Mouse (Mus musculus) duodenum, adult 2 months (tissue): ENCODE data around the gene Slc51b. TPM values are rescaled to one million over a fixed set of nuclear protein-coding genes. Genes with fewer than 3 reads are reported as not detected.

Experiments used
- polyA plus RNA-seq: library from polyadenylated mRNA; depleted of rRNA; stranded (reverse); fragments of >200 nt; gene quantifications from 2 replicates; pipeline ENCODE4 v1.2.3, GENCODE M21; 2012; ENCODE audit warnings: low replicate concordance; rRNA removed

Slc51b gene
- 2.1 and 4.2 TPM in 2 replicates for polyA plus RNA-seq

DNA sequence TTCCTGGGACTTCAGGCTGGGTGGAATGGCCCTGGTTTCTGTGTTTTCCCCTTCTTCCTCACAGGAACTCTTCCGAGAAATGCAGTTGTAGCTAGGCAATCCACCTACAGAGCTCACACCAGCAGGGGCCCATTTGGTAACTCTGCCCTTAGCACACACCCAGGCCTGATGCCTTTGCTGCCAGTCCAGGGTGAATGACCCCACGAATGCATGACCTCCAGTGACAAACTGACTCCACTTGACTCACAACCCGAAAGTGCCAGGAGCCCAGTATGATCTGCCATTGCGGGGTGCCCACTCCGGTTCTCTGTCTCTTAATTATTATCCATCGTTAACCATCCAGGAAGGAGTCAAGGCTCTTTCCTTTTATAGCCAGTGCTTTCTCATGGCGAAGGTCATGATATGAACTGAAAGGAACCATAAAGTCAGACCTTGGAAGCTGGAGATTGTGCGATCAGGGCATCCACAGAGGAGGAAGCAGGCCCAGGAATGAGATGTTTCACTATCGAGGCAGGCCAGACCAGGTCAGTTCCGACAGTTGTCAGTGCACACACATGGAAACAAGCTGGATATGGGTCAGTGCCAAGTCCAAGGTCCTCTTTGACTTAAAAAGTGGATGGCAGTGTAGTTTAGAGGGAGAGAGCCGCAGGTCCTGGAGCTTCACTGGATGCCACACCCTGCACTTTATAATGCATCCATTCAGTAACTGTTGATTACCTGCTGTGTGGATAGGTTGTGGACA, at the start of gene Slc51b:
Gene Slc51b (minus strand): TSS at position 196 of the 742 bp plus-strand sequence.

DNA sequence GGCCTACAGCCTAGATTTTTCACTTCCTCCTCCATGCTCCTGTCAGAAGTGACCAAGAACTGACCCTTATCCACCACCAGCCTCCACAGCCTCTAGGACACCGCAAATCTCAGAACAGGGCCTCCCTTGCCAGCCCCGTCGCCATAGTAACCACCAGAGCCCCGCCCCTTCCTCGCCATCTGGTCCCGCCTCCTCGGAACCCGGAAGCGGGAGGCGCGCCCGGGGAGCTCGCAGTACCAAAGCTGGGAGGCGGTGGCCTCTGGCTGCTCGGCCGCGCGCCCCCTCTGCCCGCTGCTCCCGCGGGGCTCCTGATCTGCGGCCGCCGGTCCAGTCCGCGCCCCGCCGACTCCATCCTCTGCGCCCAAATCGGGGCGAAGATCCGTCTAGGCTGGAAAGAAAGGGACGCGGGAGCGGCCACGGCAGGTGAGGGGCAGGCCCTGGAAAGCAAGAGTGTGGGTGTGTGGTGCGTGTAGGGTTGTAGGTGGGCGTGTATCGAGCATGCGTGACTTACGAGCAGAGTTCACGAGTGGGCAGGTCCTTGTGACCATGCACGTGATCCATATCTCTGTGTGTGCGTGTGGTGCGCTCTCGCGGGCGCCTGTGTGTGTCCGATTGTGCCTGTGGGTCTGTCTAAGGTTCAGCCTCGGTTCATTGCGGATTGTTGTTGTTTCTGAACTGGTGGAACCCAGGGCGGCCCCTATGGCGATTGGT, 38.1 kb upstream of the Slc51b start, which contains the start of gene Spg21:
Gene Spg21 (plus strand): TSS at position 216 of the 711 bp plus-strand sequence.

DNA sequence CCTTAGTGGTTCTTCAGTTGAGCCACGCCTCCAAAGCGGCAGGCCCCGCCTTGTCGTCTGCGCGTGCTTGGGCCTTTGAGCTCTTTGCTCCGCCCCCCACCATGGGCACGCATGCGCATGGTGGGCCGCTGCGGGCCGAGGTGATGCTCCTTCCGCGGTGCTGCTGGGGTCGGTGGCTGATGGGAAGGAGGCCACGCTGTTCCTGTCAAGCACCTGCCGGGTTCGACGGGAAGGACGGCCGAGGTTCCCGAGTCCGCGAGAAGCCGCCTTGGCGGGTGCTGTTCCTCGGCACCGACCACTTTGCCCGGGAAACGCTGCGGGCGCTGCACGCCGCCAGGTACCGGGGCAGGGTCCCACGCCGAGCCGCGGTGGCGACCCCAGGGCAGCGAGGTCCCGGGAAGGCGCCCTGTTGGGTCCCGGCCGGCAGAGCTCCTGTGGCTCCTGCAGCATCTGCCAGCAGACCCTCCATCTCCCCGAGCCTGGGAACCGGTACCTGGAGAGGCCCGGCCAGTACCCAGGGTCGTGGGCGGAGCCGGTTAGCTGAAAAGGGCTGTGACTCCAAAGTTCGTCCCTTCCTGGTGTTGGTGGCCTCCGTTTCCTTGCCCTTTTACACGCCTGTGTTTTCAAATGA, 13.0 kb upstream of the Slc51b start, which contains the start of gene Mtfmt:
Gene Mtfmt (plus strand): TSS at position 112 of the 631 bp plus-strand sequence.

DNA sequence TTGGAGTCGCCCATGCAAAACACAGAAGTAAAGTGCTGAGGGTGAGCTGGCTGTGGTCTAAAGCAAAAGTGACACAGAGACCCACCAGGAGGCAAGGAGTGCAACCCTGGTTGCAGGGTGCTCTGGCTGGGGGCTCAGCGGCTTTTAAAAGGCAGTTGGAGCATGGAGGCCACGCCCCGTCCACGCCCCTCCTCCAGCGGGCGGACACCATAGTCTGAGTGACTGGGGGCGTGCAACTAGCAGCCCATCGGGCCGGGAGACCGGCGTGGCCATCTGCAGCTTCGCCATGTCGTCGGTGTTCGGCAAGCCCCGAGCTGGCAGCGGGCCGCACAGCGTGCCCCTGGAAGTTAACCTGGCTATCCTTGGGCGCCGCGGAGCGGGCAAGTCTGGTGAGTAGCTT, 24.5 kb downstream of the Slc51b start, which contains the start of gene Rasl12:
Gene Rasl12 (plus strand): TSS at position 228 of the 400 bp plus-strand sequence.

DNA sequence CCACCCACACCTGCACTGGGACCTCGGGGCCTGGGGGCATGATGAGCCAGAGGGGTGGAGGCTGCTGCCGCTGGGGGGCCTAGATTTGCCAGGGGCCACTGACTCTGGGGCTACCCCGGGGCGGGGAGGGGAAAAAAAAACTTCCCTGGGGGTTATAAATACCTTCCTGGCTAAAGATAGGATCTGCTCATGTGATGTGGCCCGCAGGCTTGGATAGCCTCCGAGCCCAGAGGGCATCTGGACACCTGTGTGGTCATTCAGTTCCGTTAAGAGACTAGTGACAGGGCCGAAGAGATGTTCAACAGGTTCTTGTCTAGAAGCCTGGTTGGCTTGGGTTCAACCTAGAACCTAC, 31.2 kb downstream of the Slc51b start, which contains the start of gene Kbtbd13:
Gene Kbtbd13 (minus strand): TSS at position 40 of the 352 bp plus-strand sequence.

Other genes with a start within 250 kb of the Slc51b start
- gene Parp16, start 227.6 kb downstream of the Slc51b start, polyA plus RNA-seq = 12.6 and 13.0 TPM in 2 replicates
- 0.36 and 1.6 TPM in 2 replicates for gene Cilp, start 157.8 kb downstream of the Slc51b start, polyA plus RNA-seq
- 5.8 and 10.1 TPM in 2 replicates for gene Clpx, start 128.7 kb downstream of the Slc51b start, polyA plus RNA-seq
- 11.4 and 20.3 TPM in 2 replicates for gene Pdcd7, start 76.9 kb downstream of the Slc51b start, polyA plus RNA-seq
- gene Ubap1l, start 61.9 kb downstream of the Slc51b start, polyA plus RNA-seq = 0.72 and 0.77 TPM in 2 replicates
- 0.53 and 0.77 TPM in 2 replicates for gene Kbtbd13, start 31.3 kb downstream of the Slc51b start, polyA plus RNA-seq
- gene Rasl12, start 24.4 kb downstream of the Slc51b start, polyA plus RNA-seq = 1.3 and 2.5 TPM in 2 replicates
- 2.8 and 5.3 TPM in 2 replicates for gene Mtfmt, start 12.8 kb upstream of the Slc51b start, polyA plus RNA-seq
- gene Spg21, start 38.0 kb upstream of the Slc51b start, polyA plus RNA-seq = 7.1 and 9.0 TPM in 2 replicates
- gene Ankdd1a, start 97.2 kb upstream of the Slc51b start, polyA plus RNA-seq = not detected in 2 replicates
- gene Plekho2, start 157.1 kb upstream of the Slc51b start, polyA plus RNA-seq = 9.5 and 12.6 TPM in 2 replicates
- 2.1 and 3.0 TPM in 2 replicates for gene Pif1, start 164.2 kb upstream of the Slc51b start, polyA plus RNA-seq
- gene Rbpms2, start 206.7 kb upstream of the Slc51b start, polyA plus RNA-seq = 24.6 and 30.1 TPM in 2 replicates
- gene Oaz2, start 245.0 kb upstream of the Slc51b start, polyA plus RNA-seq = 50.3 and 55.4 TPM in 2 replicates